Mouse (Mus musculus): ENCODE measurements around the gene Chrna5.
"Not testable (repeated sequence)": the region's sequence is repeated elsewhere in the genome, so short reads cannot be mapped to it uniquely, and the experiment has no call there.

The Chrna5 gene

GRCm38 (mm10) chr9:54980674-54981073, at the start of gene Chrna5:
TSS of gene Chrna5 (plus strand) at chr9:54980880.
- no peak for DNase-seq (ENCODE audit: low spot score)

GRCm38 (mm10) chr9:54931765-54932164, 48.9 kb upstream of the Chrna5 start:
- DNase-seq (ENCODE audit: low spot score), result no peak

- DNase-seq (ENCODE audit: low spot score), result no peak
These were observed 48.3 kb upstream of the Chrna5 start for GRCm38 (mm10) chr9:54932379-54932778.

GRCm38 (mm10) chr9:54942071-54942470, 38.6 kb upstream of the Chrna5 start:
- DNase-seq (ENCODE audit: low spot score), result peak; percentile 31

GRCm38 (mm10) chr9:54944467-54944866, 36.2 kb upstream of the Chrna5 start:
- DNase-seq (ENCODE audit: low spot score), result no peak

GRCm38 (mm10) chr9:54946256-54946655, 34.4 kb upstream of the Chrna5 start:
- DNase-seq (ENCODE audit: low spot score), result no peak

DNA sequence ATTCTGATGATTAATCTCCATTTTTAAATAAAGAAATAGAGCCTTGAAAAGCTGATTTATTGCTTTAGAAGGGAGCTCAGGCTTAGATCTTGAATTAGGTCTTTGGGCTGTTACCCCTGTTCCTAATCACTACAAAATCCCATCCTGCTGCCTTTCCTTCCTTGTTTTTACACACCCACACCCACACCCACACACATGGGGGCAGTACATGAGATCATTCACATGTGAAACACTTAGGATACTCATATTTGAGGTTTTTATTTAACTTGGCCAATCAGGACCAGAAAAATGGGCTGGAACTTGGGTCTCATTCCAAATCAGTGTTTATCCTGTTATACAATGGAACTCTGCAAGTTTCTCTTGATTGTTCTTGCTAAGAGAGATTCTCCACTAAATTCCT, 31.2 kb upstream of the Chrna5 start:
- DNase-seq (ENCODE audit: low spot score), result no peak

DNA sequence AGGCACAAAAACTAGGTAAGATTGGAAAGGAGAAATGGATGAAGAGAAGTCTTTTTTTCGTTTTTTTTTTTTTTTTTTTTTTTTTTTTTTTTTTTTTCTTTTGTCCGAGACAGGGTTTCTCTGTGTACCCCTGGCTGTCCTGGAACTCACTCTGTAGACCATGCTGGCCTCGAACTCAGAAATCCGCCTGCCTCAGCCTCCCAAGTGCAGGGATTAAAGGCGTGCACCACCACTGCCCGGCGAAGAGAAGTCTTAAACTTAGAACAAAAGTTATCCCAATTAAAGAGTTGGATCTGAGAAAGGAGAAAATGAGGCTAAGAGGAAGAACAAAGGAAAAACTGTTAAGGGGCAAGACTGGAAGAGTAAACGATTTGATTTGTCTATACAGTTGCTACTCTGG, 30.5 kb upstream of the Chrna5 start:
- not testable (repeated sequence) for DNase-seq (ENCODE audit: low spot score)

DNA sequence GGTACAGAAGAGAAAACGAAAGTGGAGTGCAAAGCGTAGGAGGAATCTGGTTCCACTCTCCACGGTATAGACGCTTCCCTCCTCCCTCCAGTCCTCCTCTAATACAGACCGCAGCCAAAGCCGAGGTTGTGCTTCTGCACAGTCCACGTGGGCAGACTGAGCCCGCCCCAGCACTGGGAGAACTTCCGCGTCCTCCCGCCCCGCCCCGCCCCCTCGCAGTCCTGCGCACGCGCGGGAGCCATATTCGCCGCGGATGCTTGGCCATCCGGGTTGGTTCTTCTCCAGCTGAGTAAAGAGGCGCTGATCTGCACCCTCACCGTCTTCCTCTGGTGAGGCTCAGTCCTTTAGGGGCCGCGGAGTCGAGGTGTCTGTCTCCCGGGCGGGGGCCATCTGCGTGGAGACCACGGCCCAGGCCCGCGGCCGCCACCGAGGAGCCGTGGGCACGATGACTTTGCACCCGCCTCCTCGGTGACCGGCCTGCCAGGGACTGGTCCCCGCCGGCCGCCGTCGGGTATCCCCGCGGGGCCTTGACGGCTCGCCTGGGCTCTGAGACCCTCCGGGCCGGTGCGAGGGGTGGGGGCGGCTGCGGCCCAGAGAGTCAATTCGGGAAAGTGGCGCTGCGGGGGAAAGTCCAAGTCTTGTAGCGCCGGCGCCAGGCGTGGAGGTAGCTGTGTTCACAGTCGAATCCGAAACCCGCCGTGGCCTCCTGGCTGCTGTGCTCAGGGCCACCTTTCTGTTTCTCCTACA, 29.9 kb upstream of the Chrna5 start, which contains the start of the genes Psma4 and AY074887:
TSS of gene Psma4 (plus strand) at position 216 of the 747 bp plus-strand sequence.
TSS of gene AY074887 (minus strand) at position 424 of the 747 bp plus-strand sequence.
- peak; percentile 93 for DNase-seq (ENCODE audit: low spot score)

- no peak for DNase-seq (ENCODE audit: low spot score)
These were observed 19.6 kb upstream of the Chrna5 start for GRCm38 (mm10) chr9:54961059-54961458.

- DNase-seq (ENCODE audit: low spot score), result no peak
These were observed 17.0 kb upstream of the Chrna5 start for GRCm38 (mm10) chr9:54963669-54964068.

- no peak for DNase-seq (ENCODE audit: low spot score)
These were observed 10.6 kb upstream of the Chrna5 start for GRCm38 (mm10) chr9:54969972-54970637.

DNA sequence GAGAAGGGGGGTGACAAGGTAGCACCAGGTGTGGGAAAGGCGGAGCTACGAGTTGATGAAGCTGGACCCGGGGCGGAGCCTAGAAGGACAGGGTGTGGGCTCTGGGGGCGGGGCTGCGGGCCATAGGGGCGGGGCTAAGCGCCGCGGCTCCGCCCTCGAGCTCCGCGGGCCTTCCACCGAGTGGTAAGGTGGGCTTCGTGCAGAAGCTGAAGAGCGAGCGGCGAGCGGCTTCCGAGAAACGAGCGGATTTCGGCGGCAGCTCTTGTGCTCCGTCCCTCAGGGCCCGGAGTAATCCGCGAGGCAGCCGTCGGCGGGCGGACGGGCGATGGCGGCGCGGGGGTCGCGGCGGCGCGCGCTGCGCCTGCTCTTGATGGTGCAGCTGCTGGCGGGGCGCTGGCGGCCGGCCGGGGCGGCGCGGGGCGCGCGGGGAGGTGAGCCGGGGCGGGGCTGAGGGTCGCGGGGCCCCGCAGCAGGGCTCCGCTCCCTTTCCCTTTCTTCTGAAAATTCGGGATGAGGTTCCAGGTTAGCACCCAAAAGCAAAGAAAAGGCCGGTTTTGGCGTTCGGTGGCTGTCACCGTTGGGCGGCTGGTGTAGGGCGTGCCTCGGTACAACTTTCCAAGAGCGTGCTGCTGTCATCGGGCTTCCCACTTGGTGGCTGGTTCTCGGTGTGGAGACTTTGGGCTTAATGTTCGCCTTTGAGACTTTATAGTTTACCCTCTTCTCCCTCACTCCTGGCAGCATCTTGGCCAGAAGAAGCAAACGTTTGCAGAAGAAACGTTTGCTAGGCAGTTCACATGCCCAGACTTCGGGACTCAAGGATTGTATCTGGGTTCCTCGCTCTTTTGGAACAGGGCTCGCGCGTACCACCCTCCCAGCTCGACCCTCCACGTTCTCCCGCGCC, 861 bp downstream of the Chrna5 start:
- DNase-seq (ENCODE audit: low spot score), result no peak

GRCm38 (mm10) chr9:54982401-54982800, 1.7 kb downstream of the Chrna5 start:
- no peak for DNase-seq (ENCODE audit: low spot score)

DNA sequence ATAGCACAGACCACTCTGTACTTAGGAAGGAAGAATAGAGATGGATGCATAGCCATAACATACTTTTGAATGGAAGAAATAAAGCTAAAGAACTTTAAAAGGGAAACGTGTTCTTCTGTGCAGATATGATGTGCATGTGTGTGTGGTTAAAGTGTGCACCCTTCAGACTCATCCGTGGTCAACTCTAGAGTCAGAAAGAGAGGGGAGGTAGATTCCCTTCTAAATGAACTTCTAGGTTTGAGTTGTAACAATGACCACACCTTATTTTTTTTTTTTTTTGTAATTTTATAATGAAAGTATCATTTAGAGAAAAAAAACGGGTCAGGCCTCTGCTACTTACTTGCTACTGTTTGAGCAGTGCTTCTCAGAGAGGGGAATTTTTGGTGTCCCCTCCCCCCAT, 9.7 kb downstream of the Chrna5 start:
- no peak for DNase-seq (ENCODE audit: low spot score)

GRCm38 (mm10) chr9:54994381-54994780, 13.7 kb downstream of the Chrna5 start:
- no peak for DNase-seq (ENCODE audit: low spot score)

DNA sequence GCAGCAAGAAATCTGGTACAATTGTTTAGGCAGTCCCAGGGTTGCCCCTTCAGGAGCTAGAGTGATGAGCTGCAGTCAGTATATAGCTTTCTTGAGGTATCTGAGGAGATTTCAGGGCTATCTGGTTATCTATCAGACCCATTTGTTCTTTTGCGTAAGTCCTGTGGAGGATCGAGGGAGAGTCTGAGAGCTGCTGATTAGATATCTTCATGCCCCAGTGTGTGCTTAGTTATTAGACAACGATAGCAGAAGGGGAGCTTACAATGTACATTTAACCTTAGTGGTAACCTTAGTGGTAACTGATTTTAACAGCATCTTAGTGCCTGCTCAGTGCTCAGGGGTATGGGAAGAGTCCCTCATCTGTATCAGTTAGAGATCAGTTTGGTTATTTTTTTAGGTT, 15.0 kb downstream of the Chrna5 start:
- no peak for DNase-seq (ENCODE audit: low spot score)

DNA sequence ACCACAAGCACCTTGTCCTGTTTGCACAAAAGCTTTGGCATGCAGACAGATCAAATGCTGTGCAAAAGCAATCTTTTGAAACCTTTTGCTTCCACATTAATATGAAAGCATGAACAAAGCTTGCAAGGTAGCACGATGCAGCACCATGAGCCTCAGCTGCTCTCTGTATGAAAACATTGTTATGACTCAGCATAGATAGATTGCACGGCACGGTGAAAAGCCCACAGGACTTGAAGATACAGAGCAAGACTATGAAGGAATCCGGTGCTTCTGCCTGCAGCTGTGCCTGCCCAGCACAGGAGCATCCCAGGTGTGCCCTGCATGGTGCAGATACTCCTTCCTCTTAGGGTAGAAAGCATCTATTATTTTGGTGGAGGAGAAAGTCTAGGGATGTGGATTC, 22.9 kb downstream of the Chrna5 start:
- DNase-seq (ENCODE audit: low spot score), result no peak

DNA sequence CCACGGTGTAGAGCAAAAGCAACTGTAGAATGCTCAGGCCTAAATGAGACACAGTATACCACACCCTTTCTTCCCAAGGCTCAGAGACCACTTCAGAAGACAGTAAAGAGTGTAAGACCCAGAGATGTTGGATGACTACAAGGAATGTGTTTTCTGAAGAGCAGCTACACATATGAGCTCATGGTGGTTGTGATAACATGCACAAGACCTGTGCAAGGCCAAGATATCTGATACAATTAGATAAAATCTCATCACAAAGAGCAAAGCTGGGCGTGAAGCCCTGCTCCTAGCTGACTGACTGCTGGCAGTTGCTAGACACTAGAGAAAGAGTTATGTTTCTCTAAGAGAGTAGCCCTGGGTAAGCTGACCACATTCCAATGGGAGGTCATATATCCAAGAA, 29.0 kb downstream of the Chrna5 start:
- DNase-seq (ENCODE audit: low spot score), result no peak

DNA sequence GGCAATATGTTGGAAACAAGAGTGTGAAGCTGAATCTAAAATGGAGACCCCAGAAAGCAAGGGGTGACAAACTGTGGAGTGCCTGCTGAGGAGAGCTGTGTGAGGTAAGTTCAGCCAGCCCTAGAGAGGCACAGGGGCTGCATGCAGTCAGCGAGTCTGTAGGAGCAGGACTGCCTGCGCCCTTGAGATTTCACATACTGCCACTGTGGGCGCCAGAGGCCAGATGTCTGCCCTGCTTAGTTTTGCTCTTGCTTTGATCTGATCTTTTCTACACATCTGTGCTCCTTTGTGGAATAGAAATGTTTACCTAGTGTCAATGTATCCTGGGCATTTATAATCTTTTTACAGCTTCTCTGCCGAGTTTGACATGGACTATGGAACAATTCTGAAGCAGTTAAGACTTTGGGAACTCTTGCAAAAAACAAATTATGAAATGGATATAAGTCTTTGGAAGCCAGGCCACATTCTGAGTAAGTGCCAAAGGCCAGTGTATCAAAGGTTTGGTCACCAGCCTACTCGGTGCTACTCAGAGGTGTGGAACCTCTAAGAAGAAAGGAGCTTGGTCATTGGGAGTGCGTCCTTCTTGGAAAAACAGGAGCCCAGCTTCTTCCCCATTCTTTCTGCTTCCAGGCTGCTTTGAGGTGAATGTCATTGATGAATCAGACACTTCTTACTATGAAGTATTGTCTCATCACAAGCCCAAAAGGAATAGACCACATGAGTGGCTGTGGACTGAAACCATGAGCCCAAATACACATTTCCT, 30.1 kb downstream of the Chrna5 start:
- peak; percentile 32 for DNase-seq (ENCODE audit: low spot score)

GRCm38 (mm10) chr9:55016926-55017325, 36.2 kb downstream of the Chrna5 start:
- peak; percentile 39 for DNase-seq (ENCODE audit: low spot score)

DNA sequence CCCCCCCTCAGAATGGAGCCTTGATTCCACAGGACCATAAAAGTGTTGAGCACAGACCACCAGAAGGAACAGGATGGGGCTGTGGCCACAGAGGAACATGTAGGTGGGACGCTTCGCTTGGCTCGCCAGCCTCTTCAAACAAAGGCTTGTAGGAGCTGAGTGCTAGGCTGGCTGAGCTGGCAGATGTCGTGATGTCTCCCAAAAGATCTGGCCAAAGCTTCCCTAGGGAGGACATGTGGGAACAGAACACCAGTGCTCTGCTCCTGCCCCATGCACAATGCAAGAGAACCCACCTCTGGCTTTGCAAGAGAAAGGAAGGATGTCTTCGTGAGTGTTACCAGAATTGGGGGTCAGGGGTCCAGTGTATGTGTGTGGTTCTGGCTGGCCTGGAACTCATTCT, 42.6 kb downstream of the Chrna5 start:
- DNase-seq (ENCODE audit: low spot score), result no peak
